Mouse (Mus musculus) gastrocnemius, postnatal 25 days (tissue): ENCODE data around the gene Cep250. TPM values are rescaled to one million over a fixed set of nuclear protein-coding genes. Genes with fewer than 3 reads are reported as not detected.
"Not testable (repeated sequence)": the region's sequence is repeated elsewhere in the genome, so short reads cannot be mapped to it uniquely, and the experiment has no call there.

Experiments
- DNase-seq: peaks from one replicate; pipeline ENCODE4 v3.0.0; 2022
- long read RNA-seq, 2 experiments: library from polyadenylated mRNA; stranded (forward); transcript quantifications; one replicate each; pipeline ENCODE4 v2.0.0; 2021
- total RNA-seq, 2 experiments: library from RNA; stranded (reverse); gene quantifications; 1 replicate in 1 of 2; 2 replicates in 1 of 2; pipeline ENCODE4 v1.2.3; 2021

Cep250 gene
- total RNA-seq, result 1 to 10 TPM; 3.6 to 5.9 TPM
- long read RNA-seq, experiment 1, partial matches to known transcripts, result 1 of 2 reads
- long read RNA-seq, experiment 1, other reads (novel, unspliced or antisense), result 1 of 2 reads
- long read RNA-seq, experiment 2, partial matches to known transcripts, result 2 of 3 reads
- long read RNA-seq, experiment 2, other reads (novel, unspliced or antisense), result 1 of 3 reads

- peak; percentile 91 for DNase-seq
Observed at GRCm38 (mm10) chr2:155956134-155957059, at the start of gene Cep250. Gene Cep250, plus strand, starts transcription at chr2:155956458.

GRCm38 (mm10) chr2:155914684-155915083 lies 41.6 kb upstream of the Cep250 start:
- DNase-seq, result no peak

- no peak for DNase-seq
Observed at GRCm38 (mm10) chr2:155923143-155923542, 33.1 kb upstream of the Cep250 start.

- not testable (repeated sequence) for DNase-seq
Observed at GRCm38 (mm10) chr2:155925213-155925612, 31.0 kb upstream of the Cep250 start.

GRCm38 (mm10) chr2:155928711-155929345 lies 27.4 kb upstream of the Cep250 start:
- no peak for DNase-seq

GRCm38 (mm10) chr2:155929531-155930442 lies 26.5 kb upstream of the Cep250 start, which contains the start of gene Uqcc1:
Gene Uqcc1, minus strand, starts transcription at chr2:155930310.
- DNase-seq, result peak; percentile 89

- no peak for DNase-seq
Observed at GRCm38 (mm10) chr2:155939897-155940529, 16.2 kb upstream of the Cep250 start.

GRCm38 (mm10) chr2:155940681-155941080 lies 15.6 kb upstream of the Cep250 start, which contains the start of gene Gm15557:
Gene Gm15557, plus strand, starts transcription at chr2:155940728.
- no peak for DNase-seq

- DNase-seq, result peak; percentile 61
Observed at GRCm38 (mm10) chr2:155941697-155942442, 14.4 kb upstream of the Cep250 start.

- DNase-seq, result no peak
Observed at GRCm38 (mm10) chr2:155943463-155943862, 12.8 kb upstream of the Cep250 start.

GRCm38 (mm10) chr2:155944685-155945084 lies 11.6 kb upstream of the Cep250 start:
- no peak for DNase-seq

GRCm38 (mm10) chr2:155945124-155945523 lies 11.1 kb upstream of the Cep250 start, which contains the start of gene Gdf5:
Gene Gdf5, minus strand, starts transcription at chr2:155945367.
- no peak for DNase-seq

GRCm38 (mm10) chr2:155945580-155945979 lies 10.7 kb upstream of the Cep250 start:
- DNase-seq, result no peak

GRCm38 (mm10) chr2:155946069-155946468 lies 10.2 kb upstream of the Cep250 start:
- DNase-seq, result peak; percentile 38

- no peak for DNase-seq
Observed at GRCm38 (mm10) chr2:155946499-155946898, 9.8 kb upstream of the Cep250 start.

GRCm38 (mm10) chr2:155947390-155948002 lies 8.8 kb upstream of the Cep250 start:
- no peak for DNase-seq

GRCm38 (mm10) chr2:155949362-155949761 lies 6.9 kb upstream of the Cep250 start:
- peak; percentile 31 for DNase-seq

GRCm38 (mm10) chr2:155952006-155952405 lies 4.3 kb upstream of the Cep250 start:
- DNase-seq, result no peak

GRCm38 (mm10) chr2:155959981-155960380 lies 3.7 kb downstream of the Cep250 start:
- DNase-seq, result no peak

- no peak for DNase-seq
Observed at GRCm38 (mm10) chr2:155961862-155962261, 5.6 kb downstream of the Cep250 start.
